Mouse (Mus musculus) myocyte (in vitro differentiated cells): ENCODE data around the gene Zfp383.

ENCODE experiments used
- CEBPB ChIP-seq: IDR thresholded peaks from 2 replicates; pipeline ENCODE4 v1.6.1; 2011; ENCODE audit warnings: mild to moderate bottlenecking, moderate library complexity; ENCODE audit not compliant: poor library complexity, insufficient read depth, severe bottlenecking
- E2F4 ChIP-seq: IDR thresholded peaks from one replicate; pipeline ENCODE4 v1.6.1; 2011; ENCODE audit warnings: mild to moderate bottlenecking, control low read depth, moderate library complexity; ENCODE audit not compliant: insufficient read depth
- MAX ChIP-seq: IDR thresholded peaks from one replicate; pipeline ENCODE4 v1.6.1; 2011; ENCODE audit warnings: low read depth, mild to moderate bottlenecking, control low read depth
- POLR2A ChIP-seq: IDR thresholded peaks from one replicate; pipeline ENCODE4 v1.6.1; 2011; ENCODE audit warnings: low read depth, mild to moderate bottlenecking, control low read depth, moderate library complexity; ENCODE audit not compliant: insufficient read length
- TCF12 ChIP-seq: IDR thresholded peaks from one replicate; pipeline ENCODE4 v1.6.1; 2011; ENCODE audit warnings: mild to moderate bottlenecking, control low read depth; ENCODE audit not compliant: poor library complexity, insufficient read depth, severe bottlenecking
- TCF3 ChIP-seq: IDR thresholded peaks from one replicate; pipeline ENCODE4 v1.6.1; 2011; ENCODE audit warnings: low read depth, control low read depth; ENCODE audit not compliant: insufficient read length

GRCm38 (mm10) chr7:29917371-29918061, 9.5 kb downstream of the Zfp383 start:
- no peak for TF ChIP-seq TCF12
- no peak for TF ChIP-seq POLR2A
- TF ChIP-seq MAX = no peak
- no peak for TF ChIP-seq TCF3
- TF ChIP-seq CEBPB = no peak
- TF ChIP-seq E2F4 = no peak
